In the genomic region with DNA sequence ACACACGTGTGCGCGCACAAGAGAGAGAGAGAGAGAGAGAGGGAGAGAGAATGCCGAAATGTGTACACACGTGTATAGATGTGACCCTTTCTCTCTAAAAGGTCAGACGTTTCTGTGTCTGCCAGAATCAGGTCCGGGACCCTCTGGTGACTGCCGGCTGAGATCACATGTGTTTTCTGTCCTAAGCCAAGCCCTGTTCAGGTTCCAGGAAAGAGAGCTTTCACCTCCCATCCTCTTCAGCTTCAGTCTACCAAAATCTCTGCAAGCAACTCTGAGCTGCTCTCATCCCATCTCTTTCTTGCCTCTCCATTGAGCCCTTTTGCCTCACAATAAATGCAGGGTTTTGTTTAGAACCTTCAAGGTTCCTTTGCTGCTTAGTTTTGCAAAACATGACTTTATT, we compare ENCODE assay signal across 8 mouse cellular contexts. TPM values are rescaled to one million over a fixed set of nuclear protein-coding genes. Genes with fewer than 3 reads are reported as not detected.
A peak's percentile ranks its signal among the peaks of the same experiment; 100 is the strongest.
DNase-seq lines count a peak whose midpoint lies in the region; ATAC-seq and TF ChIP-seq lines count a peak whose summit lies in the region.

No protein-coding gene starts in this region.

- no peak overlapping the region for H3K27ac ChIP-seq in heart, embryonic 13.5 days (replicated peaks)
- H3K27ac ChIP-seq in stomach, embryonic 14.5 days (ENCODE audit: low read length): no peak overlapping the region
- H3K27ac ChIP-seq in stomach, postnatal 0 days (replicated peaks): no peak overlapping the region
- H3K27ac ChIP-seq in intestine, embryonic 16.5 days (ENCODE audit: low read length): no peak overlapping the region

- ATAC-seq in heart, embryonic 13.5 days (ENCODE audit: extremely low read depth, insufficient number of reproducible peaks, low FRiP score, low TSS enrichment): no peak
- ATAC-seq in stomach, embryonic 14.5 days (ENCODE audit: insufficient number of reproducible peaks, insufficient read depth, low FRiP score, low read depth): no peak
- no peak for ATAC-seq in stomach, postnatal 0 days (ENCODE audit: low FRiP score, low TSS enrichment)
- ATAC-seq in intestine, embryonic 16.5 days: no peak

- TF ChIP-seq CTCF in stomach, postnatal 0 days (IDR thresholded peaks at IDR 0.05; ENCODE audit: low read depth): no peak

- no peak for TF ChIP-seq EP300 in stomach, postnatal 0 days (optimal IDR thresholded peaks at IDR 0.05)

- no peaks in the 10 kb centered on the region for H3K9me3 ChIP-seq in heart, embryonic 13.5 days
- H3K9me3 ChIP-seq in stomach, embryonic 14.5 days (ENCODE audit: control insufficient read depth, low read depth, low read length): no peaks in the 10 kb centered on the region
- H3K9me3 ChIP-seq in stomach, postnatal 0 days (ENCODE audit: control insufficient read depth, low read length): no peaks in the 10 kb centered on the region
- no peaks in the 10 kb centered on the region for H3K9me3 ChIP-seq in intestine, embryonic 16.5 days (ENCODE audit: control insufficient read depth, low read length)

- H3K27me3 ChIP-seq in heart, embryonic 13.5 days (replicated peaks): peaks cover 62% of the 10 kb centered on the region
- H3K27me3 ChIP-seq in stomach, embryonic 14.5 days (ENCODE audit: control insufficient read depth, insufficient read depth, low read length): 0 out of 2 replicates have a peak, but pooled peaks cover 9% of the 10 kb centered on the region
- H3K27me3 ChIP-seq in stomach, postnatal 0 days (ENCODE audit: control insufficient read depth, insufficient read depth, low read length): no peaks in the 10 kb centered on the region
- peaks cover 11% of the 10 kb centered on the region for H3K27me3 ChIP-seq in intestine, embryonic 16.5 days (replicated peaks; ENCODE audit: control insufficient read depth, insufficient read depth, low read length)

- H3K9ac ChIP-seq in heart, embryonic 13.5 days: peak overlapping the region; percentile 69
- no peak overlapping the region for H3K9ac ChIP-seq in stomach, embryonic 14.5 days (replicated peaks; ENCODE audit: low read depth, low read length)
- no peak overlapping the region for H3K9ac ChIP-seq in stomach, postnatal 0 days (ENCODE audit: low read length)
- 0 out of 2 replicates have a peak overlapping the region, but pooled peaks have one; percentile 33 for H3K9ac ChIP-seq in intestine, embryonic 16.5 days (ENCODE audit: low read depth, low read length)

- 66% methylated on average over 8 of the region's 8 CpGs for WGBS in heart, embryonic 13.5 days
- WGBS in stomach, embryonic 14.5 days: 63% methylated on average over 8 of the region's 8 CpGs
- 39% methylated on average over 8 of the region's 8 CpGs for WGBS in stomach, postnatal 0 days
- 57% methylated on average over 8 of the region's 8 CpGs for WGBS in intestine, embryonic 16.5 days

- no peaks in the 10 kb centered on the region for H3K36me3 ChIP-seq in heart, embryonic 13.5 days
- no peaks in the 10 kb centered on the region for H3K36me3 ChIP-seq in stomach, embryonic 14.5 days (ENCODE audit: control insufficient read depth, insufficient read depth, low read length)
- no peaks in the 10 kb centered on the region for H3K36me3 ChIP-seq in stomach, postnatal 0 days (ENCODE audit: control insufficient read depth, insufficient read depth, low read length)
- H3K36me3 ChIP-seq in intestine, embryonic 16.5 days (ENCODE audit: control insufficient read depth, insufficient read depth, low read length): no peaks in the 10 kb centered on the region

- DNase-seq in heart, adult 8-10 months (ENCODE audit: low spot score): no peak
- no peak for DNase-seq in stomach, postnatal 0 days (ENCODE audit: low spot score)
- no peak for DNase-seq in right cerebral cortex, postnatal 36 days (ENCODE audit: low spot score in 2 of 2)
- no peak for DNase-seq in adrenal gland, adult (ENCODE audit: inconsistent age in 2 of 2, low spot score in 1 of 2)
- DNase-seq in gastrocnemius, adult 18-20 months (ENCODE audit: low spot score): no peak

- peaks cover 20% of the 10 kb centered on the region for H3K4me1 ChIP-seq in heart, embryonic 13.5 days
- H3K4me1 ChIP-seq in stomach, embryonic 14.5 days (ENCODE audit: control insufficient read depth, insufficient read depth, low read length): no peaks in the 10 kb centered on the region
- no peaks in the 10 kb centered on the region for H3K4me1 ChIP-seq in stomach, postnatal 0 days (replicated peaks; ENCODE audit: control insufficient read depth, insufficient read depth)
- no peaks in the 10 kb centered on the region for H3K4me1 ChIP-seq in intestine, embryonic 16.5 days (ENCODE audit: control insufficient read depth, insufficient read depth, low read length)

- 0 out of 2 replicates have a peak overlapping the region, but pooled peaks have one; percentile 2 for H3K4me3 ChIP-seq in heart, embryonic 13.5 days
- no peak overlapping the region for H3K4me3 ChIP-seq in stomach, embryonic 14.5 days (ENCODE audit: low read depth, low read length)
- H3K4me3 ChIP-seq in stomach, postnatal 0 days (ENCODE audit: low read depth, low read length): no peak overlapping the region
- no peak overlapping the region for H3K4me3 ChIP-seq in intestine, embryonic 16.5 days (ENCODE audit: low read length)

- peak overlapping the region; percentile 42 for H3K4me2 ChIP-seq in heart, embryonic 13.5 days
- H3K4me2 ChIP-seq in stomach, embryonic 14.5 days (replicated peaks; ENCODE audit: low read depth, low read length): peak overlapping the region; percentile 28; the same call in 1 of the 2 replicates
- H3K4me2 ChIP-seq in stomach, postnatal 0 days (replicated peaks; ENCODE audit: low read depth): no peak overlapping the region
- no peak overlapping the region for H3K4me2 ChIP-seq in intestine, embryonic 16.5 days (ENCODE audit: low read depth, low read length)

RNA-seq across cellular contexts. Expression of a gene that starts 19.0 kb away (rescaled TPM):
- polyA plus RNA-seq in heart, embryonic 13.5 days (2015; fragmentation: Nextera tagmentation; extraction: Ambion mirVana): 15.9 and 18.1 TPM in 2 replicates
- 10 to 100 TPM; 12.6 to 15.3 (median 14.0) TPM for total RNA-seq in heart, adult 8-10 months (2022)
- 17.4 and 18.8 TPM in 2 replicates for polyA plus RNA-seq in stomach, embryonic 14.5 days (2014; fragmentation: Nextera tagmentation; extraction: Ambion mirVana)
- 19.9 and 23.7 TPM in 2 replicates for polyA plus RNA-seq in stomach, postnatal 0 days (2015; fragmentation: Nextera tagmentation; extraction: Ambion mirVana)
- polyA plus RNA-seq in intestine, embryonic 16.5 days (2015; fragmentation: Nextera tagmentation; extraction: Ambion mirVana): 16.1 and 18.4 TPM in 2 replicates
- 10 to 100 TPM; 13.5 to 15.6 TPM for total RNA-seq in gastrocnemius, adult 18-20 months (2021)

RNA-seq across cellular contexts. Expression of a gene that starts 19.9 kb away (rescaled TPM):
- polyA plus RNA-seq in heart, embryonic 13.5 days (2015; fragmentation: Nextera tagmentation; extraction: Ambion mirVana): 256 and 289 TPM in 2 replicates
- total RNA-seq in heart, adult 8-10 months (2022): 100 to 1,000 TPM; 116 to 156 (median 143) TPM
- 21.0 and 22.3 TPM in 2 replicates for polyA plus RNA-seq in stomach, embryonic 14.5 days (2014; fragmentation: Nextera tagmentation; extraction: Ambion mirVana)
- polyA plus RNA-seq in stomach, postnatal 0 days (2015; fragmentation: Nextera tagmentation; extraction: Ambion mirVana): 17.1 and 17.9 TPM in 2 replicates
- polyA plus RNA-seq in intestine, embryonic 16.5 days (2015; fragmentation: Nextera tagmentation; extraction: Ambion mirVana): 14.4 and 15.3 TPM in 2 replicates
- 1 to 10 TPM; 3.8 to 6.2 TPM for total RNA-seq in gastrocnemius, adult 18-20 months (2021)

Comparison
In these comparisons a context has a peak if more than half of its experiments do, and no peak if none do; other contexts are left out.
1. H3K4me2 ChIP-seq: peak in heart, embryonic 13.5 days (single experiment) and stomach, embryonic 14.5 days (single experiment); none in stomach, postnatal 0 days (single experiment) and intestine, embryonic 16.5 days (single experiment).
2. H3K9ac ChIP-seq: peak in heart, embryonic 13.5 days (single experiment) and intestine, embryonic 16.5 days (single experiment); none in stomach, embryonic 14.5 days (single experiment) and stomach, postnatal 0 days (single experiment).
3. RNA of a gene that starts 19.9 kb away (polyA plus RNA-seq): 256 to 289 TPM in heart, embryonic 13.5 days; 21.0 to 22.3 TPM in stomach, embryonic 14.5 days, 17.1 to 17.9 TPM in stomach, postnatal 0 days and 14.4 to 15.3 TPM in intestine, embryonic 16.5 days; every median in the first group is over 10 times any median in the second.